Mouse (Mus musculus) CD8-positive naive resting alpha-beta T cell, adult 2 months (primary cell): ENCODE measurements around the gene Lce1b.
"Not testable (repeated sequence)": the region's sequence is repeated elsewhere in the genome, so short reads cannot be mapped to it uniquely, and the experiment has no call there.

Source experiments
- DNase-seq, 2 experiments: peaks; one replicate each; pipeline ENCODE4 v3.0.0; 2022; ENCODE audit warnings: low read depth in 2 of 2, low spot score in 2 of 2

The Lce1b gene

GRCm38 (mm10) chr3:92656826-92657225, at the start of gene Lce1b:
Gene Lce1b, minus strand, starts transcription at chr3:92656926.
- no peak for DNase-seq

GRCm38 (mm10) chr3:92694613-92695012, 37.9 kb upstream of the Lce1b start:
- DNase-seq: no peak

DNA sequence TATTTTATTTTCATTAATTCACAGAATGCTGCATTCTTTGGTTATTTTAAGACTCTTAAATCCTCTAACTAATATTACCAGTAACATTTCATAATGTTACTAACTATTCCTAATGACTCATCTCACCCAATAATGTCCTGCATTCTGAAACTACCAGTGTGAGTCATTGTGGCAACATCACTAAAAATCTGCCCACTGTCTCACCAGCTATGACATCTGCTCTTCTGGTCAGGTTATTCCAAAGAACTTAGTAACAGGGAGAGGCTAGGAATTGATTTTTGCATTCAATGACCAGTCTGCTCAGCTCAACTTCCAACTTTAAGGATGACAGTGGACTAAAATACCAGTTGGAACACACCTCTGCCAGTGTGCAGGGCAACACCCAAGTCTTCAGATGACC, 35.0 kb upstream of the Lce1b start:
- DNase-seq: no peak

- not testable (repeated sequence) for DNase-seq
Measured at GRCm38 (mm10) chr3:92689154-92689553, 32.4 kb upstream of the Lce1b start.

DNA sequence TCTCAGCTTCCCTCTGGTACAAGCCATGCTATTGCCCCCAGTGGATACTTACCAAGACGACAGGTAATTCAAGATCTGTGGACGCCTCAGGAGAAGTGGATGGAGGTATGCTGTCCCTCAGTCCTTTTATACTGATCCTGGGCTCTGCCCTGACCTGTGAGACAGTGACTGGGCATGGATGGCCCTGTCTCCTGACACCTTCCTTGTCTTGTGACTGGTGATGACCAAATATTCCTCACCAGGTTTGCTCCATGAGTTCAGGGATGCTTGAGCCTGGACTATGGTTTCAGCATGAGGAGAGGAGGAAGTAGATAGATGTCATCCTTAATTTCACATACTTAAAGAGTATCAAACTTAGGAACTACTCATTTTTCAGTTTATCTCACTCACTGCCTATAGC, 30.4 kb upstream of the Lce1b start, which contains the start of gene Lce1d:
Gene Lce1d (minus strand): TSS at position 101 of the 400 bp plus-strand sequence.
- no peak for DNase-seq

DNA sequence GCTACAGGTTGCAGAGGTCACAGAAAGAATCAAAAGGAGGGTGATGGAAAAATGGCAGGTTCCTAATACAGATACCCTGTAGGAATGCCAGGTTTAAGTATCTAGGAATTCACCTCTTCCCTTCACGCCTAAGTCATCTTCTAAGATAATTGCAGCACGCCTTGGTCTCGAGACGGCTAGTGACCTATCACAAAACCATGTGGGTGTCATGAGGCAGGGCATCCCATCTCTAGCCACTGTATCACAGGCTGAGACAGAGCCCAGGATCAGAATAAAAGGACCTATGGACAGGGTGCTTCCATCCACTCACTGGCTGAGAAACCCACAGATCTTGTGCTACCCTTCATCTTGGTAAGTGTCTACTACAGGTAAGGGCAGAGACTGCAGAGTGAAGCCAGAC, 22.2 kb upstream of the Lce1b start, which contains the start of gene Lce1c:
Gene Lce1c (plus strand): TSS at position 301 of the 400 bp plus-strand sequence.
- no peak for DNase-seq

- no peak for DNase-seq
Measured at GRCm38 (mm10) chr3:92670215-92670614, 13.5 kb upstream of the Lce1b start, which contains the start of gene Lce1a2. Gene Lce1a2, minus strand, starts transcription at chr3:92670315.

GRCm38 (mm10) chr3:92648207-92648606, 8.5 kb downstream of the Lce1b start, which contains the start of gene Lce1a1:
Gene Lce1a1, minus strand, starts transcription at chr3:92648307.
- DNase-seq: no peak

DNA sequence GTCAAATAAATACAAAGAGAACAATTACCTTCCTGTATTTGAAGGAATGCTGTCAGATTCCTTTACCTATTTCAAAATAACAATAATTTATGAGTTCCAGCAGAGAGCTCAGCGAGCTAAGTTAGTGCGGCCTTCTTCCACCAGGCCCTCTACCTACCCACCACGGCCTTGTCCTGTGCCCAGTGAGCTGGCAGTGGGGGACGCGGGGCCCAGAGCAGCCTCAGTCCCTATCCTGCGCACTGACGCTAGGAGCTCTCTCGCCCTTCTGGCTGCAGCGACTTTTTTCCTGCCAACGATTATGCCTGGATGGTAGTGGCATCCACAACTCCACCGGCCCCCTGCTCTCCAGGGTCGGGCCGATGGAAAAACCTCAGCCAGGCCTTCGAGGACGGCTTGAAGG, 16.9 kb downstream of the Lce1b start:
- no peak for DNase-seq

DNA sequence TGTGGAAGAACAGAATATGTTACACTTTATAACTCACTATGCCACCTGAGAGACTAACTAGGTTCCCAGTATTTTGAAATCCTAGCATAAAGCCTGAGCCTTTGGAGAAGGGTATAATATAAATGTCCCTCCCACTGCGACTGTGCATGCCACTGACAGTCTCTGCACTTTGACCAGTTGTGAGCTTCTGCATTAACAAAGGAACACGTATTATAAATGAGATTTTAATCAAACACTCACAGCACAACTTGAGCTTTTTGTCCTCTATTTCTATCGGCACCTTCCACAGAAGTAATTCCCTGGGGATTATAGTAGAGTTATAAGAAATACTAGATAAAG, 18.1 kb downstream of the Lce1b start:
- DNase-seq: no peak

DNA sequence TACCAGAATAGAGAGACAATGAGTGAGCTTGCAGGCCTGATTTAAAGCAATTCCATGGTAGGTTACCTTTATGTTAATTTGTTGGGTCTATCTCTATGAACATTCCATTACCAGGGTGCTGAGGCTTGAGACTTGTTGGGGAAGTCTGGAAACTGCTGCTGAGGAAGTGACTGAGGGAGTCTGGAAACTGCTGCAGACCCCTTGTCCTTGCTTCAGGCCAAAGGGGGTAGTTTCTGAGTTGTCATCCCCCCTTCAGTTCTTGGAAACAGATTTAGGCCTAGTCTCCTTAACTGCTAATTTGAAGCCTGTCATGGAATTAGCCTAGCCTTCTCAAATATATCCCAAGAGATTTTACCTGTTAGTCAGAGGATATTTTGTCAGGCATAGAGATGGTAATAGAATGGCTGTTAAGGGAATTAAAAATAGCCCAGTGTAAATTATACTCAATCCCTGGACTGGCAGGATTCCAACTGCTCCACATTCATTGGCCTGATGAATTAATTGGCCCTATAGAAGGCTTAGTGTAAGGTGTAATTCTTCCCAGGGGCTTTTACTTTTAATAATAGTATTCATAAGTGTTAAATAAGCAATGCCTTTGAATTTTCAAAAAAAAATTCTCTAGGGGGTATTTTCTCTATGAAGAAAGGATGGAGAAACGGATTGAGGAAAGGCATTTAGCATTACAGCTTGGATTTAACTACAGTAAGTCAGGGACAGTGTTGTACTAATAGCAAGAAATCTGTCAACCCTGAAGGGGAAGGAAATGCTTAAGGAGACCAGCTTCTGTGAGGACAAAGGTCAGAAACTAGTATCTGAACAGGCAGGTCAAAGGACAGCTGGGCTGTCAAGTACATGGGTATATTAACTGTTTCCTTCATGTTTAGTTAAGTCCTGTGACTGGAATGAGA, 18.7 kb downstream of the Lce1b start:
- no peak for DNase-seq

DNA sequence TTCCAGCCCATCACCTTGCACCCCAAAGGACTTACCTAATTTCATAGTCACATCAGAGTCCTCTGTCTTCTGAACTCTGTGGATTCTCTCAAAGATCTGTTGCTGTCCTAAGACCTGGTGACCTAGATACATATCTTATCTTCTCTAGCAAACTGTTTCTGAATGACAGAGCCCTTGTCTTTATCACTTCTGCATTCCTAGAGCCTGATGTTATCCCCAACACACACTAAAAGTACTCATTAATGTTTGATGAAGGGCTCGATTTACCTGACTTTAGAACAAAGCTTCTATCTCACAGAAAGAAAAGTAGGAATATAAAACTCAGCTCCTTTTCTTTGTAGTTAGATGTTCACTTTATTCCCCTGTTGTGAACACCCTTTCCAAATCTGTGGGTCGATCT, 35.2 kb downstream of the Lce1b start, which contains the start of gene Lce6a:
Gene Lce6a (minus strand): TSS at position 101 of the 400 bp plus-strand sequence.
- no peak for DNase-seq

- DNase-seq: no peak
Measured at GRCm38 (mm10) chr3:92609804-92610203, 46.9 kb downstream of the Lce1b start.

DNA sequence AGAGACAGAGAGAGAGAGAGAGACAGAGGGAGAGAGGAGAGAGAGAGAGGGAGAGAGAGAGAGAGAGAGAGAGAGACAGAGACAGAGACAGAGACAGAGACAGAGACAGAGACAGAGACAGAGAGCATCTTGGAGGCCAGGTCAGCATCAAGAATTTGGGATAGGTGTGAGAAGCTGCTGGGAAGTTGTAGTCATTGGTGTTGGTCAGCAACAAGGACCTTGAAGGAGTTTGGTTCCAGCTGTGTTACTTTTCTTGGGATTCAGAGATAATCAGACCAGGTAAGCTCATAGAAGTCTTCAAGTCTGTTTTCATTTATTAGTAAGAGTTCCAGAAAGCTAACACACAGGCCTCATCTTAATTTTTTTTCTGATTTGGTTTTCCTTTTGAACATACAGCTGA, 49.3 kb downstream of the Lce1b start, which contains the start of gene 2210017I01Rik:
Gene 2210017I01Rik (minus strand): TSS at position 101 of the 400 bp plus-strand sequence.
- no peak for DNase-seq
